Mouse (Mus musculus): ENCODE measurements around the gene Prickle2.

GRCm38 (mm10) chr6:92441205-92441604 lies 264.8 kb downstream of the Prickle2 start:
- TF ChIP-seq USF1 (IDR thresholded peaks at IDR 0.05; ENCODE audit: low read depth): no peak
- no peak for TF ChIP-seq POLR2A (IDR thresholded peaks at IDR 0.05; ENCODE audit: insufficient read length, low read depth)
- no peak for TF ChIP-seq POLR2AphosphoS2 (IDR thresholded peaks at IDR 0.05; ENCODE audit: insufficient read length, low read depth)
- TF ChIP-seq MAX (IDR thresholded peaks at IDR 0.05; ENCODE audit: low read depth): no peak
- TF ChIP-seq E2F4 (IDR thresholded peaks at IDR 0.05; ENCODE audit: insufficient read depth): no peak
- no peak for TF ChIP-seq MYOG (IDR thresholded peaks at IDR 0.05; ENCODE audit: control insufficient read depth in 1 of 3, insufficient read depth in 1 of 3, insufficient read length in 2 of 3, low read depth in 2 of 3)
- TF ChIP-seq REST (IDR thresholded peaks at IDR 0.05; ENCODE audit: insufficient read depth, insufficient read length): no peak
- no peak for TF ChIP-seq TCF12 (IDR thresholded peaks at IDR 0.05; ENCODE audit: insufficient read depth, poor library complexity, severe bottlenecking)
